Mouse (Mus musculus) heart, embryonic 15.5 days (tissue): ENCODE data around the gene Cntn4. TPM values are rescaled to one million over a fixed set of nuclear protein-coding genes. Genes with fewer than 3 reads are reported as not detected.

Experiments used
- ATAC-seq: fragments of 200-750 bp; cut with Nextera tagmentation; replicated peaks from 2 replicates; pipeline ENCODE4 v1.8.0; 2017; ENCODE audit warnings: low read depth, moderate TSS enrichment; ENCODE audit not compliant: insufficient number of reproducible peaks, insufficient read depth, low FRiP score
- H3K27ac ChIP-seq: fragments of 300-500 bp; sonication (generic); 2 replicates; pipeline ENCODE4 v1.5.1; 2015; ENCODE audit warnings: mild to moderate bottlenecking, inconsistent platforms
- H3K27me3 ChIP-seq: fragments of 300-500 bp; sonication (generic); 2 replicates; pipeline ENCODE4 v1.6.1; 2015; ENCODE audit warnings: inconsistent platforms
- H3K36me3 ChIP-seq: fragments of 300-500 bp; sonication (generic); 2 replicates; pipeline ENCODE4 v1.6.1; 2015; ENCODE audit warnings: mild to moderate bottlenecking, inconsistent platforms
- H3K4me1 ChIP-seq: fragments of 300-500 bp; sonication (generic); replicated peaks from 2 replicates; pipeline ENCODE4 v1.6.1; 2015; ENCODE audit warnings: inconsistent platforms
- H3K4me2 ChIP-seq: fragments of 300-500 bp; sonication (generic); 2 replicates; pipeline ENCODE4 v1.6.1; 2015; ENCODE audit warnings: inconsistent platforms, mild to moderate bottlenecking, moderate library complexity
- H3K4me3 ChIP-seq: fragments of 300-500 bp; sonication (generic); 2 replicates; pipeline ENCODE4 v1.5.1; 2015; ENCODE audit warnings: mild to moderate bottlenecking, inconsistent platforms
- H3K9ac ChIP-seq: fragments of 300-500 bp; sonication (generic); 2 replicates; pipeline ENCODE4 v1.6.1; 2015; ENCODE audit warnings: mild to moderate bottlenecking, inconsistent platforms
- H3K9me3 ChIP-seq: fragments of 300-500 bp; sonication (generic); replicated peaks from 2 replicates; pipeline ENCODE4 v1.6.1; 2016; ENCODE audit warnings: inconsistent platforms
- WGBS: fragments of 180-500 bp; shearing (Covaris S2); methylation state at CpG from one replicate; pipeline ENCODE4 v1.1.7; 2015; ENCODE audit warnings: mixed read lengths; 5-methylcytosine and 5-hydroxymethylcytosine counted together
- polyA plus RNA-seq: library from polyadenylated mRNA; unstranded; fragments of >200 nt; fragmentation: Nextera tagmentation; extraction: Ambion mirVana; gene quantifications from 2 replicates; pipeline ENCODE4 v1.2.1, GENCODE M21; 2015

The Cntn4 gene
- polyA plus RNA-seq, 1 experiment from 2014 or later = 0.57 TPM

DNA sequence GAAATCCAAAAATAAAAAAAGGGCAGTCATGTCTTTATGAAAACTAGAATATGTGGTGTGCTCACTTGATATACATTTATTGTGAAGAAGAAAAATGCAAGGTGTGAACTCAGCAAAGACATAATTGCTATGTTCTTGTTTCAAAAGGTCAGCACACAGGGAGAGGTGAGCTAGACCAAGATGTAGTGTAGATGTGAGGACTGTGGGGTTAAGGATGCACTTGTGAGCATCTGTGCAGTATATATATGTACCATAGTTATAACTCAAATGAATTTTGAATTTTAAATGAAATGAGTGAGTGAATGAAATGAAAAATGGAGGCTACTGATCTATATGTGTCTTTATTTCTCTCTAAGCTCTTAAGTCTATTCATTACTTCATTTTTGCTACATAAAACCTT lies 401.2 kb downstream of the Cntn4 start:
- H3K9me3 ChIP-seq = no peaks in the 10 kb centered on the region
- H3K4me1 ChIP-seq = no peaks in the 10 kb centered on the region
- no peaks in the 10 kb centered on the region for H3K36me3 ChIP-seq
- no peak overlapping the region for H3K4me2 ChIP-seq
- no peak overlapping the region for H3K4me3 ChIP-seq
- no peak for ATAC-seq
- no peak overlapping the region for H3K27ac ChIP-seq
- H3K27me3 ChIP-seq = no peaks in the 10 kb centered on the region
- no peak overlapping the region for H3K9ac ChIP-seq

DNA sequence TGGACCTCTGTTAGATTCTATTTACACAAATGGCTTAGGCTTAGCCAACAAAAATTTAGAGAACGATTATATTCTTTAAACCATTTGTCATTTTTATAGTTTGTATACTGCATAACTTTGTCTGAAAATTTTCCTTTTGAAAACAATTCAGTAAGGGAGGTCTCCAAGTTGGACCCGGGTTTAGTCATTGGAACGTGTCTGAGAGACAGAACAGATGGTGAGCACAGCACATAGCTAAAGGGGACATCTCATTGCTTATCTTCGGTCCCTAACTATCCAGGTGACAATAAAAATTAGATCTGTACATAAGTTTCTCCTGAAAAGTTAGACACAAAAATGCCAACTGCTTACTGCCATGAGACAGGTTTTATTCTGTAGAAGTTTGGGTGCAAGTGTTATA lies 420.4 kb downstream of the Cntn4 start:
- no peak for ATAC-seq
- no peak overlapping the region for H3K4me2 ChIP-seq
- 62% methylated on average over 4 of the region's 4 CpGs for WGBS
- no peak overlapping the region for H3K9ac ChIP-seq
- no peaks in the 10 kb centered on the region for H3K9me3 ChIP-seq
- H3K27me3 ChIP-seq = no peaks in the 10 kb centered on the region
- H3K4me3 ChIP-seq = no peak overlapping the region
- H3K27ac ChIP-seq = no peak overlapping the region
- H3K36me3 ChIP-seq = no peaks in the 10 kb centered on the region
- no peaks in the 10 kb centered on the region for H3K4me1 ChIP-seq

GRCm38 (mm10) chr6:106118523-106119081 lies 441.1 kb downstream of the Cntn4 start:
- no peak overlapping the region for H3K27ac ChIP-seq
- H3K4me1 ChIP-seq = no peaks in the 10 kb centered on the region
- ATAC-seq = no peak
- H3K4me2 ChIP-seq = peak overlapping the region; percentile 53
- no peaks in the 10 kb centered on the region for H3K9me3 ChIP-seq
- H3K36me3 ChIP-seq = no peaks in the 10 kb centered on the region
- no peaks in the 10 kb centered on the region for H3K27me3 ChIP-seq
- H3K9ac ChIP-seq = no peak overlapping the region
- WGBS = 20% methylated on average over 15 of the region's 15 CpGs
- peak overlapping the region; percentile 28 for H3K4me3 ChIP-seq

GRCm38 (mm10) chr6:106153530-106153929 lies 476.1 kb downstream of the Cntn4 start:
- no peak overlapping the region for H3K4me2 ChIP-seq
- no peak overlapping the region for H3K27ac ChIP-seq
- no peak for ATAC-seq
- no peaks in the 10 kb centered on the region for H3K27me3 ChIP-seq
- no peak overlapping the region for H3K4me3 ChIP-seq
- H3K4me1 ChIP-seq = no peaks in the 10 kb centered on the region
- no peak overlapping the region for H3K9ac ChIP-seq
- WGBS = 49% methylated on average over 2 of the region's 2 CpGs
- no peaks in the 10 kb centered on the region for H3K36me3 ChIP-seq
- H3K9me3 ChIP-seq = no peaks in the 10 kb centered on the region

DNA sequence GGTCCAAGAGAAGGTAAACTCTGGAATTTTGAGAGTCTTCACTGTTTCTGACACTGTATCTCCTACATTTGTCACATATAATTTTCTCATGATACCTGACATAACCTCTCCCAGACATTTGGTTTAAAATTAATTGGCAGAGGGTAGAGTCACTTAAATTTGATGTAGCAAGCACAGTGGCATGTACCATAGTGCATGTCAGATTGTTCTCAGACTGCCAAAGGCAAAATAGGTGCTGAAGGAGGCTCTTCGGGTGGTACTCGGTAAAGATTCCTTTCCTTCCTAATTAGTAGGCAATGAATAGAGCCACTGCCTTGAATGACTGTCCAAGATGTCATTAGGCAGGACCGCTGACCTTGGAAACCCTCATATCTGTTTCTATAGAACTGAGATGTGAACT lies 477.9 kb downstream of the Cntn4 start:
- 87% methylated on average over 3 of the region's 3 CpGs for WGBS

DNA sequence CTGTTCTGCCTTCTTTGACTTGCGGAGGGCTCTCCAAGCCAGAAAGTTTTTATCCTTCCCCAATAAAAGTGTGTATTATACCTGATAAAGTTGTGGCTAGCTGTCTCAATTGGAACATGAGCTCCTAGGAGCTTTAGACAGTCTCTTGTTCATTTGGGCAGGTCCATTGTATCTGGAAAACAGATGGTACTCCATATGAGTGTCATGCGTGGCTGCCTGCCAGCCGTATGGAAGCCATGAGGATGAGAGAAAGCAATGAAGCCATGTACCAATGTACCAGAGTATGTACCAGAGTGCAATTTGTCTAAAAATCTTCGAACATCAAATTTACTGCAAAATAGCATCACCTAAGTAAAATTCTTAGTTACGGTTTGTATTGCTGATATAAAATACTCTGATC lies 500.1 kb downstream of the Cntn4 start:
- H3K4me3 ChIP-seq = no peak overlapping the region
- H3K27me3 ChIP-seq = no peaks in the 10 kb centered on the region
- no peaks in the 10 kb centered on the region for H3K36me3 ChIP-seq
- no peaks in the 10 kb centered on the region for H3K9me3 ChIP-seq
- WGBS = 83% methylated on average over 5 of the region's 5 CpGs
- no peak overlapping the region for H3K4me2 ChIP-seq
- H3K4me1 ChIP-seq = no peaks in the 10 kb centered on the region
- no peak for ATAC-seq
- no peak overlapping the region for H3K27ac ChIP-seq
- H3K9ac ChIP-seq = no peak overlapping the region

More for the DNA sequence above, 477.9 kb downstream of the Cntn4 start:
- Histone ChIP-seq H3K27ac (no peak overlapping the region), H3K4me2 (no peak overlapping the region), H3K27me3 (no peaks in the 10 kb centered on the region), H3K4me1 (no peaks in the 10 kb centered on the region), H3K9me3 (no peaks in the 10 kb centered on the region), H3K9ac (no peak overlapping the region), H3K4me3 (no peak overlapping the region), H3K36me3 (no peaks in the 10 kb centered on the region)
- no peak for ATAC-seq

DNA sequence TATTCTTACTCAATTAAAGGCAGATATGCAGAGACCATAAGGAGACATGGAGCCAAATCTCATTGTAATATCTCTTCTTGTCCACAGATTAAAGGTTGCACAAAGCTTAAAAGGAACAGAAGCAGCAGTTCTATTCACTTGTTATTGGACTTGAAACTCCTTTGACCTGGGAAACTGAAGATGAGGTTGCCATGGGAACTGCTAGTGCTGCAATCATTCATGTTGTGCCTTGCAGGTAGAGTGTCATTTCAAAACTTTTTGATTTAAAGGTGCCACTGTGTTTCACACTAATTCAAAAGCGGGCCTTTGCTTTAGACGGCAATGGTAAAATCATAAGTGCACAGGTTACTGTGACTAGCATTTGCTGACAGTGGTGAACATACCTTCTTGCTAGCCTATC lies 504.1 kb downstream of the Cntn4 start:
- Histone ChIP-seq H3K4me2 (no peak overlapping the region), H3K36me3 (no peaks in the 10 kb centered on the region), H3K9ac (no peak overlapping the region), H3K27me3 (no peaks in the 10 kb centered on the region), H3K9me3 (no peaks in the 10 kb centered on the region), H3K4me1 (no peaks in the 10 kb centered on the region), H3K4me3 (no peak overlapping the region), H3K27ac (no peak overlapping the region)
- ATAC-seq = no peak
- WGBS = 86% methylated on average over 2 of the region's 2 CpGs

DNA sequence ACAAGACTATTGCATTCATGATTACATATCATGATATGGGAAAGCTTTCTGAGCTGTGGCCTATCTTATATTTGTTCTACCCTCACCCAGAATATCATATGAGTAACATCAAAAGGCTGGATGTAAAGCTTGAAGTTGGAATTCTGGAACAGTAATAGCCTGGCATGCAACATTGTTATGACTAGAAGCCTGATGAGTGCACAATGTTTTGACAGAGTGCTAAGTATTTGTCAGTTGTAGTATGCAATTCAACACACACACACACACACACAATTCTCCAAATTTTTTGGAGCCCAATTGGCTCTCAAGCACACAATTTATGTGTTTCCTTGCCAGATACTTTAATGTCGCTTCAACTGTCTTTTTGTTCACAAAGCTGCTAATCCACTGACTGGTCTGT lies 523.5 kb downstream of the Cntn4 start:
- no peaks in the 10 kb centered on the region for H3K27me3 ChIP-seq
- no peak for ATAC-seq
- H3K36me3 ChIP-seq = no peaks in the 10 kb centered on the region
- no peak overlapping the region for H3K9ac ChIP-seq
- no peaks in the 10 kb centered on the region for H3K9me3 ChIP-seq
- H3K4me1 ChIP-seq = no peaks in the 10 kb centered on the region
- H3K4me3 ChIP-seq = no peak overlapping the region
- no peak overlapping the region for H3K4me2 ChIP-seq
- WGBS = 83% methylated on average over 1 of the region's 1 CpGs
- H3K27ac ChIP-seq = no peak overlapping the region

DNA sequence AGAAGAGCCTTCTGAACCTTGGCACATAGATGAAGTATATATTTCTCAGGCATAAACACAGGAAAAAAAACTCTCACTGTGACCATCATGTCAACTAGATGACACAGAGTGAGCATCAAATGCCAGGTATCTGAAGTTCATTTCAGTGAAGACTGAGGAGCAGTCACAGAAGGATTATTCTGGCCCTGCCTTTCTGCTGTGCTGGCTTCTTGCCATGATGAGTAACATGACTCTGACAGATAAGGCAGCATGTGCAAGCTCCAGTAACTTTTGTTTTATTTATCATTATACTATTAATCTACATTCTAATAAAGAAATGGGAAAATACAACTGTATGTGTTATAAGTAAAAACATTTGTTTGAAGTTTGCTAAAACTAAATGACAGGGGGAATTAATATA lies 529.9 kb downstream of the Cntn4 start:
- no peak overlapping the region for H3K4me2 ChIP-seq
- H3K27ac ChIP-seq = no peak overlapping the region
- H3K4me1 ChIP-seq = no peaks in the 10 kb centered on the region
- no peak for ATAC-seq
- no peaks in the 10 kb centered on the region for H3K36me3 ChIP-seq
- H3K27me3 ChIP-seq = no peaks in the 10 kb centered on the region
- no peak overlapping the region for H3K4me3 ChIP-seq
- H3K9me3 ChIP-seq = no peaks in the 10 kb centered on the region
- no peak overlapping the region for H3K9ac ChIP-seq

DNA sequence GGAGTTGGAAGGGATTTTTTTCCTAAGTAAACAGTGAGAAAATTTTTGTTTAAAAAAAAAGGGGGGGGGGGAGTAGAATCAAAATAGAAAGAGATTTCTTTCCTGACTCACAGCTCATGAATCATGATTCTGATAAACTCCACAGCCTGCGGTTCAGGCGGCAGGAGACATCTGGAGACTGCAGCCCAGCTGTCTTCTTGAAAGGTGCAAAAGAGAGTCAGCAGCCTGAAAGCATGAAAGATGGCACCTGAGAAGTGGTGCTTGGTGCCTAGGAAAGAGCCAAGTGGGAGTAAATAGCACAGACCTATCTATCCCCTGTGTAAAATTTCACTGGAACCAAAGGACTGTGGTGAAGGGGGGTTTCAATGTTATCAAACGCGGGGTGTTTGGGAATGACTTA lies 535.6 kb downstream of the Cntn4 start:
- no peak overlapping the region for H3K4me3 ChIP-seq
- no peak overlapping the region for H3K27ac ChIP-seq
- H3K9me3 ChIP-seq = no peaks in the 10 kb centered on the region
- no peaks in the 10 kb centered on the region for H3K4me1 ChIP-seq
- H3K36me3 ChIP-seq = no peaks in the 10 kb centered on the region
- no peak for ATAC-seq
- 60% methylated on average over 4 of the region's 4 CpGs for WGBS
- H3K27me3 ChIP-seq = no peaks in the 10 kb centered on the region
- no peak overlapping the region for H3K4me2 ChIP-seq
- H3K9ac ChIP-seq = no peak overlapping the region

DNA sequence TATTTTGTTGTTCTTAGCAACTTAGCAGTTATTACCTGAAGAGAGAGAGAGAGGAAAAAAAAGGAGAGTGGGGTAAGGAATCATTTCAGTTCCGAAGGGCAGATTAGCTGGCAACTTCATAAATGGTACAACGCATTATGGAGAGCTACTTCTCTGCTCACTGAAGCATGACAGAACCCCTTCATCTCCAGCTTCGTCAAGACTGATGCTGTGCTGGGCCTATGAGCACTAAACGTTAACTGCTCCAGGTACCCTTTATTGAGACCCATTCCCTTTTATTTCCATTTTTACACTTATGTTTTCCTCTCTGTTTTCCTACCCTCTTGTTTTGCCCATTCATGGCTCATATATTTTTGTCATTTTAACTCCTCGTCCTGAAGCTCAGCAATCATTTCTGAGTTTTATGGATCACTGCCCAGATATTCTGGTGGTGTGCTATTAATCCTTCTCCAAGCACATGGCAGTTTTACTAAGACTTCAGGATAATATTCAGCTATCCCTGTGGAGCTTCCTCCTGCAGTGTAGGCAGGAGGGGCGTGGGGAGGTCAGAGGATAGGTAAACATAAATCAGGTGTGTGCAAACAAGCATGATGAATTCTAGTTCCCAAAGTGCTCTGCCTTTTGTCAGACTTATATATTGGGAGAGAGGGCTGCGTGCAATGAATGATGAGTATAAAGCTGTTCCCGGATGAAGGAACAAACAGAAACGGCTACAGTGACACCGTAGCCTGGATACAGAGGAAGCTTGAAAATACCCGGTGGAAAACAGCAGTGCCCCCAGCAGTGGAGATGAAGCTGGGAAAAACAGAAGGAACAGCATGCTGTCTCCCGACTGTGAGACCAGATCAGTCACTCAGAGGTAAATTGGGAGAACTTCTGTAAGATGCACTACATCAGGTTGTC lies 559.8 kb downstream of the Cntn4 start:
- no peak overlapping the region for H3K9ac ChIP-seq
- no peaks in the 10 kb centered on the region for H3K27me3 ChIP-seq
- no peak overlapping the region for H3K4me3 ChIP-seq
- H3K9me3 ChIP-seq = no peaks in the 10 kb centered on the region
- no peaks in the 10 kb centered on the region for H3K4me1 ChIP-seq
- no peak overlapping the region for H3K27ac ChIP-seq
- no peak for ATAC-seq
- H3K36me3 ChIP-seq = no peaks in the 10 kb centered on the region
- no peak overlapping the region for H3K4me2 ChIP-seq
- 65% methylated on average over 12 of the region's 12 CpGs for WGBS

- Histone ChIP-seq H3K9ac (no peak overlapping the region), H3K4me2 (no peak overlapping the region), H3K27me3 (no peaks in the 10 kb centered on the region), H3K36me3 (no peaks in the 10 kb centered on the region), H3K9me3 (no peaks in the 10 kb centered on the region), H3K4me1 (no peaks in the 10 kb centered on the region), H3K4me3 (no peak overlapping the region), H3K27ac (no peak overlapping the region)
- ATAC-seq = no peak
- 38% methylated on average over 1 of the region's 1 CpGs for WGBS
Observed at GRCm38 (mm10) chr6:106241553-106241952, 564.1 kb downstream of the Cntn4 start.
